Mouse (Mus musculus) kidney, embryonic 14.5 days (tissue): ENCODE measurements around the gene Ano10. TPM values are rescaled to one million over a fixed set of nuclear protein-coding genes. Genes with fewer than 3 reads are reported as not detected.

ENCODE experiments used
- ATAC-seq: fragments of 200-750 bp; cut with Nextera tagmentation; 2 replicates; pipeline ENCODE4 v1.8.0; 2017; ENCODE audit warnings: moderate number of reproducible peaks, mild to moderate bottlenecking, moderate TSS enrichment, moderate library complexity; ENCODE audit not compliant: low FRiP score, low TSS enrichment
- H3K27ac ChIP-seq: fragments of 300-500 bp; sonication (generic); 2 replicates; pipeline ENCODE4 v1.5.1; 2014; ENCODE audit warnings: low read depth, mild to moderate bottlenecking, low read length, moderate library complexity, mixed read lengths
- H3K27me3 ChIP-seq: fragments of 300-500 bp; sonication (generic); 2 replicates; pipeline ENCODE4 v1.6.1; 2014; ENCODE audit warnings: mild to moderate bottlenecking, low read length; ENCODE audit not compliant: control insufficient read depth, insufficient read depth
- H3K36me3 ChIP-seq: fragments of 300-500 bp; sonication (generic); 2 replicates; pipeline ENCODE4 v1.6.1; 2014; ENCODE audit warnings: low read length, mixed read lengths; ENCODE audit not compliant: control insufficient read depth, insufficient read depth
- H3K4me1 ChIP-seq: fragments of 300-500 bp; sonication (generic); 2 replicates; pipeline ENCODE4 v1.6.1; 2014; ENCODE audit warnings: low read length, mixed read lengths; ENCODE audit not compliant: control insufficient read depth, insufficient read depth
- H3K4me2 ChIP-seq: fragments of 300-500 bp; sonication (generic); replicated peaks from 2 replicates; pipeline ENCODE4 v1.6.1; 2014; ENCODE audit warnings: low read depth, mild to moderate bottlenecking, low read length
- H3K4me3 ChIP-seq: fragments of 300-500 bp; sonication (generic); 2 replicates; pipeline ENCODE4 v1.5.1; 2014; ENCODE audit warnings: mild to moderate bottlenecking, low read length
- H3K9ac ChIP-seq: fragments of 300-500 bp; sonication (generic); 2 replicates; pipeline ENCODE4 v1.6.1; 2014; ENCODE audit warnings: low read depth, mild to moderate bottlenecking, low read length, moderate library complexity
- H3K9me3 ChIP-seq: fragments of 300-500 bp; sonication (generic); 2 replicates; pipeline ENCODE4 v1.6.1; 2016; ENCODE audit warnings: low read length; ENCODE audit not compliant: control insufficient read depth
- WGBS: fragments of 180-500 bp; shearing (Covaris S2); extraction: QIAGEN DNeasy Blood & Tissue Kit; methylation state at CpG from one replicate; pipeline ENCODE4 v1.1.7; 2014; 5-methylcytosine and 5-hydroxymethylcytosine counted together
- polyA plus RNA-seq: library from polyadenylated mRNA; unstranded; fragments of >200 nt; fragmentation: Nextera tagmentation; extraction: Ambion mirVana; gene quantifications from 2 replicates; pipeline ENCODE4 v1.2.1, GENCODE M21; 2014

Ano10 gene
- polyA plus RNA-seq, 1 experiment from 2014 or later, result 37.0 TPM

GRCm38 (mm10) chr9:122233972-122234345, 60.3 kb downstream of the Ano10 start:
- Histone ChIP-seq H3K4me3 (no peak overlapping the region), H3K36me3 (no peaks in the 10 kb centered on the region), H3K9ac (no peak overlapping the region), H3K27me3 (no peaks in the 10 kb centered on the region), H3K4me1 (no peaks in the 10 kb centered on the region), H3K9me3 (no peaks in the 10 kb centered on the region), H3K4me2 (no peak overlapping the region), H3K27ac (no peak overlapping the region)
- 51% methylated on average over 7 of the region's 7 CpGs for whole genome bisulfite sequencing
- ATAC-seq, result no peak

GRCm38 (mm10) chr9:122233316-122233971, 60.8 kb downstream of the Ano10 start:
- 91% methylated on average over 8 of the region's 8 CpGs for WGBS

GRCm38 (mm10) chr9:122232912-122233311, 61.3 kb downstream of the Ano10 start:
- H3K36me3 ChIP-seq, result no peaks in the 10 kb centered on the region
- H3K9ac ChIP-seq, result no peak overlapping the region
- no peaks in the 10 kb centered on the region for H3K27me3 ChIP-seq
- no peaks in the 10 kb centered on the region for H3K4me1 ChIP-seq
- no peaks in the 10 kb centered on the region for H3K9me3 ChIP-seq
- no peak overlapping the region for H3K4me2 ChIP-seq
- H3K4me3 ChIP-seq, result no peak overlapping the region
- WGBS, result 77% methylated on average over 2 of the region's 2 CpGs
- no peak overlapping the region for H3K27ac ChIP-seq
- ATAC-seq, result no peak

More at GRCm38 (mm10) chr9:122233316-122233971, 60.8 kb downstream of the Ano10 start:
- Histone ChIP-seq H3K4me3 (no peak overlapping the region), H3K4me1 (no peaks in the 10 kb centered on the region), H3K27ac (no peak overlapping the region), H3K9me3 (no peaks in the 10 kb centered on the region), H3K9ac (no peak overlapping the region), H3K36me3 (no peaks in the 10 kb centered on the region), H3K4me2 (no peak overlapping the region), H3K27me3 (no peaks in the 10 kb centered on the region)
- no peak for ATAC-seq

- H3K36me3 ChIP-seq, result no peaks in the 10 kb centered on the region
- H3K9me3 ChIP-seq, result no peaks in the 10 kb centered on the region
- no peak overlapping the region for H3K9ac ChIP-seq
- H3K4me2 ChIP-seq, result no peak overlapping the region
- H3K27me3 ChIP-seq, result no peaks in the 10 kb centered on the region
- 80% methylated on average over 4 of the region's 4 CpGs for WGBS
- no peak for ATAC-seq
- H3K27ac ChIP-seq, result no peak overlapping the region
- no peaks in the 10 kb centered on the region for H3K4me1 ChIP-seq
- H3K4me3 ChIP-seq, result no peak overlapping the region
These were observed 63.5 kb downstream of the Ano10 start for GRCm38 (mm10) chr9:122230701-122231100.

- 93% methylated on average over 4 of the region's 4 CpGs for WGBS
- no peak for ATAC-seq
- Histone ChIP-seq H3K4me3 (no peak overlapping the region), H3K27me3 (no peaks in the 10 kb centered on the region), H3K27ac (no peak overlapping the region), H3K9me3 (no peaks in the 10 kb centered on the region), H3K36me3 (no peaks in the 10 kb centered on the region), H3K4me1 (peaks cover 3% of the 10 kb centered on the region; the same call in 1 of the 2 replicates), H3K9ac (no peak overlapping the region), H3K4me2 (no peak overlapping the region)
These were observed 67.8 kb downstream of the Ano10 start for GRCm38 (mm10) chr9:122226419-122226818.

GRCm38 (mm10) chr9:122225309-122225708, 68.9 kb downstream of the Ano10 start:
- Histone ChIP-seq H3K4me3 (no peak overlapping the region), H3K4me2 (no peak overlapping the region), H3K9ac (no peak overlapping the region), H3K9me3 (no peaks in the 10 kb centered on the region), H3K27me3 (no peaks in the 10 kb centered on the region), H3K27ac (no peak overlapping the region), H3K4me1 (peaks cover 3% of the 10 kb centered on the region; the same call in 1 of the 2 replicates), H3K36me3 (no peaks in the 10 kb centered on the region)
- 52% methylated on average over 7 of the region's 7 CpGs for WGBS
- 0 out of 2 replicates have a peak, but pooled peaks have one; percentile 28 for ATAC-seq

GRCm38 (mm10) chr9:122223005-122223404, 71.2 kb downstream of the Ano10 start:
- H3K9ac ChIP-seq, result no peak overlapping the region
- ATAC-seq, result no peak
- no peak overlapping the region for H3K27ac ChIP-seq
- 33% methylated on average over 8 of the region's 8 CpGs for WGBS
- H3K4me2 ChIP-seq, result no peak overlapping the region
- H3K4me3 ChIP-seq, result no peak overlapping the region
- no peaks in the 10 kb centered on the region for H3K36me3 ChIP-seq
- peaks cover 3% of the 10 kb centered on the region; the same call in 1 of the 2 replicates for H3K4me1 ChIP-seq
- H3K27me3 ChIP-seq, result no peaks in the 10 kb centered on the region
- no peaks in the 10 kb centered on the region for H3K9me3 ChIP-seq

GRCm38 (mm10) chr9:122219934-122220333, 74.3 kb downstream of the Ano10 start:
- 72% methylated on average over 2 of the region's 2 CpGs for WGBS
- H3K9ac ChIP-seq, result no peak overlapping the region
- H3K36me3 ChIP-seq, result no peaks in the 10 kb centered on the region
- no peak overlapping the region for H3K4me3 ChIP-seq
- no peak overlapping the region for H3K27ac ChIP-seq
- H3K9me3 ChIP-seq, result no peaks in the 10 kb centered on the region
- no peak for ATAC-seq
- peaks cover 3% of the 10 kb centered on the region; the same call in 1 of the 2 replicates for H3K4me1 ChIP-seq
- H3K27me3 ChIP-seq, result no peaks in the 10 kb centered on the region
- H3K4me2 ChIP-seq, result no peak overlapping the region

GRCm38 (mm10) chr9:122216945-122217529, 77.2 kb downstream of the Ano10 start:
- H3K9ac ChIP-seq, result no peak overlapping the region
- H3K27ac ChIP-seq, result no peak overlapping the region
- H3K9me3 ChIP-seq, result no peaks in the 10 kb centered on the region
- ATAC-seq, result peak; percentile 64; the same call in 1 of the 2 replicates
- H3K27me3 ChIP-seq, result no peaks in the 10 kb centered on the region
- no peak overlapping the region for H3K4me2 ChIP-seq
- no peaks in the 10 kb centered on the region for H3K4me1 ChIP-seq
- no peak overlapping the region for H3K4me3 ChIP-seq
- 46% methylated on average over 7 of the region's 7 CpGs for WGBS
- H3K36me3 ChIP-seq, result no peaks in the 10 kb centered on the region
